Mouse (Mus musculus) MEL (cell line): Measurements from ENCODE around the gene Trim8. TPM values are rescaled to one million over a fixed set of nuclear protein-coding genes. Genes with fewer than 3 reads are reported as not detected.

Source experiments
- DNase-seq: peaks from one replicate; pipeline ENCODE4 v3.0.0; 2011; ENCODE audit warnings: low read depth, low spot score
- H3K27ac ChIP-seq: 2 replicates; pipeline ENCODE4 v1.5.1; 2012; ENCODE audit warnings: low read depth, mild to moderate bottlenecking, control low read depth, low read length, moderate library complexity; ENCODE audit not compliant: control insufficient read depth
- H3K27me3 ChIP-seq, 2 experiments: fragments of 150-350 bp in 1 of 2; sonication (generic) in 1 of 2; 2 replicates each; pipeline ENCODE4 v1.6.1; 2012; ENCODE audit warnings: low read length in 2 of 2, mild to moderate bottlenecking in 2 of 2, improper control_type of control experiment in 1 of 2, moderate library complexity in 1 of 2; ENCODE audit not compliant: insufficient read depth in 2 of 2, control insufficient read depth in 1 of 2
- H3K36me3 ChIP-seq, 2 experiments: 2 replicates each; pipeline ENCODE4 v1.6.1; 2012 to 2014; ENCODE audit warnings: low read length in 2 of 2, improper control_type of control experiment in 1 of 2, inconsistent platforms in 1 of 2, mild to moderate bottlenecking in 1 of 2; ENCODE audit not compliant: insufficient read depth in 2 of 2, control insufficient read depth in 1 of 2
- H3K4me1 ChIP-seq, 2 experiments: fragments of 150-350 bp in 1 of 2; sonication (generic) in 1 of 2; 2 replicates each; pipeline ENCODE4 v1.6.1; 2012; ENCODE audit warnings: low read length in 2 of 2, improper control_type of control experiment in 1 of 2, mild to moderate bottlenecking in 1 of 2; ENCODE audit not compliant: insufficient read depth in 2 of 2, control insufficient read depth in 1 of 2
- H3K4me3 ChIP-seq, 2 experiments: fragments of 150-350 bp in 1 of 2; sonication (generic) in 1 of 2; 2 replicates each; pipeline ENCODE4 v1.5.1; 2012; ENCODE audit warnings: low read depth in 2 of 2, low read length in 2 of 2, mild to moderate bottlenecking in 2 of 2, moderate library complexity in 2 of 2, control low read depth in 1 of 2, improper control_type of control experiment in 1 of 2; ENCODE audit not compliant: control insufficient read depth in 1 of 2, insufficient read depth in 1 of 2
- H3K79me2 ChIP-seq: 2 replicates; pipeline ENCODE4 v1.6.1; 2012; ENCODE audit warnings: mild to moderate bottlenecking, low read length, moderate library complexity; ENCODE audit not compliant: control insufficient read depth, poor library complexity, insufficient read depth
- H3K9ac ChIP-seq: 2 replicates; pipeline ENCODE4 v1.6.1; 2012; ENCODE audit warnings: low read depth, mild to moderate bottlenecking, control low read depth, low read length, moderate library complexity; ENCODE audit not compliant: control insufficient read depth, poor library complexity, severe bottlenecking
- H3K9me3 ChIP-seq: fragments of 150-350 bp; sonication (generic); replicated peaks from 2 replicates; pipeline ENCODE4 v1.6.1; 2012; ENCODE audit warnings: mild to moderate bottlenecking, low read length, improper control_type of control experiment, moderate library complexity; ENCODE audit not compliant: insufficient read depth
- BHLHE40 ChIP-seq: IDR thresholded peaks from 2 replicates; pipeline ENCODE4 v1.6.1; 2012; ENCODE audit warnings: low read depth, mild to moderate bottlenecking, inconsistent platforms, low read length, improper control_type of control experiment, borderline replicate concordance
- CHD1 ChIP-seq: IDR thresholded peaks from 2 replicates; pipeline ENCODE4 v1.6.1; 2012; ENCODE audit warnings: low read depth, mild to moderate bottlenecking, inconsistent platforms, low read length, improper control_type of control experiment
- CTCF ChIP-seq, 3 experiments: IDR thresholded peaks in 2 of 3; conservative IDR thresholded peaks in 1 of 3; 2 replicates each; pipeline ENCODE4 v1.5.1; 2011 to 2012; ENCODE audit warnings: low read length in 3 of 3, low read depth in 2 of 3, mild to moderate bottlenecking in 2 of 3, improper control_type of control experiment in 1 of 3, inconsistent platforms in 1 of 3, mixed read lengths in 1 of 3, moderate library complexity in 1 of 3; ENCODE audit not compliant: control insufficient read depth in 1 of 3, insufficient read depth in 1 of 3, poor library complexity in 1 of 3, severe bottlenecking in 1 of 3
- E2F4 ChIP-seq: IDR thresholded peaks from 2 replicates; pipeline ENCODE4 v1.6.1; 2011; ENCODE audit warnings: low read depth, low read length, improper control_type of control experiment, borderline replicate concordance
- ELF1 ChIP-seq: IDR thresholded peaks from 2 replicates; pipeline ENCODE4 v1.6.1; 2014; ENCODE audit warnings: low read depth, mild to moderate bottlenecking, inconsistent platforms, low read length, improper control_type of control experiment, moderate library complexity
- EP300 ChIP-seq, 2 experiments: IDR thresholded peaks; 2 replicates each; pipeline ENCODE4 v1.6.1; 2011; ENCODE audit warnings: improper control_type of control experiment in 2 of 2, low read length in 2 of 2, low read depth in 1 of 2, mild to moderate bottlenecking in 1 of 2
- ETS1 ChIP-seq: IDR thresholded peaks from 2 replicates; pipeline ENCODE4 v1.6.1; 2012; ENCODE audit warnings: low read depth, mild to moderate bottlenecking, inconsistent platforms, low read length, improper control_type of control experiment, moderate library complexity
- GABPA ChIP-seq: IDR thresholded peaks from 2 replicates; pipeline ENCODE4 v1.6.1; 2012; ENCODE audit warnings: low read depth, mild to moderate bottlenecking, inconsistent platforms, low read length, improper control_type of control experiment, moderate library complexity
- HCFC1 ChIP-seq: IDR thresholded peaks from 2 replicates; pipeline ENCODE4 v1.6.1; 2012; ENCODE audit warnings: low read depth, mild to moderate bottlenecking, inconsistent platforms, low read length, improper control_type of control experiment, moderate library complexity
- JUND ChIP-seq: IDR thresholded peaks from 2 replicates; pipeline ENCODE4 v1.6.1; 2011; ENCODE audit warnings: low read depth, mild to moderate bottlenecking, improper control_type of control experiment, low read length
- MAFK ChIP-seq: IDR thresholded peaks from 2 replicates; pipeline ENCODE4 v1.6.1; 2011; ENCODE audit warnings: low read depth, mild to moderate bottlenecking, low read length, improper control_type of control experiment, borderline replicate concordance
- MAX ChIP-seq: IDR thresholded peaks from 2 replicates; pipeline ENCODE4 v1.6.1; 2011; ENCODE audit warnings: low read length, improper control_type of control experiment
- MAZ ChIP-seq: IDR thresholded peaks from 2 replicates; pipeline ENCODE4 v1.6.1; 2012; ENCODE audit warnings: low read depth, mild to moderate bottlenecking, inconsistent platforms, low read length, improper control_type of control experiment
- NELFE ChIP-seq: IDR thresholded peaks from 2 replicates; pipeline ENCODE4 v1.6.1; 2011; ENCODE audit warnings: low read depth, low read length, improper control_type of control experiment
- NRF1 ChIP-seq: IDR thresholded peaks from 2 replicates; pipeline ENCODE4 v1.6.1; 2014; ENCODE audit warnings: low read depth, mild to moderate bottlenecking, inconsistent platforms, low read length, improper control_type of control experiment, moderate library complexity; ENCODE audit not compliant: poor library complexity, insufficient read depth, severe bottlenecking
- POLR2A ChIP-seq, 2 experiments: IDR thresholded peaks; 2 replicates each; pipeline ENCODE4 v1.6.1; 2011 to 2012; ENCODE audit warnings: low read length in 2 of 2, mild to moderate bottlenecking in 2 of 2, control low read depth in 1 of 2, improper control_type of control experiment in 1 of 2, low read depth in 1 of 2, moderate library complexity in 1 of 2; ENCODE audit not compliant: control insufficient read depth in 1 of 2, insufficient read depth in 1 of 2, poor library complexity in 1 of 2
- POLR2AphosphoS5 ChIP-seq: IDR thresholded peaks from 2 replicates; pipeline ENCODE4 v1.6.1; 2012; ENCODE audit warnings: low read depth, borderline replicate concordance, mild to moderate bottlenecking, inconsistent platforms, low read length, moderate library complexity, mixed read lengths
- RAD21 ChIP-seq: IDR thresholded peaks from 2 replicates; pipeline ENCODE4 v1.6.1; 2011; ENCODE audit warnings: mild to moderate bottlenecking, low read depth, low read length, improper control_type of control experiment
- RCOR1 ChIP-seq: IDR thresholded peaks from 2 replicates; pipeline ENCODE4 v1.6.1; 2012; ENCODE audit warnings: low read depth, mild to moderate bottlenecking, inconsistent platforms, low read length, improper control_type of control experiment
- SIN3A ChIP-seq: IDR thresholded peaks from 2 replicates; pipeline ENCODE4 v1.6.1; 2012; ENCODE audit warnings: low read length, improper control_type of control experiment, inconsistent platforms
- SMC3 ChIP-seq: IDR thresholded peaks from 2 replicates; pipeline ENCODE4 v1.6.1; 2011; ENCODE audit warnings: low read depth, low read length, improper control_type of control experiment
- TBP ChIP-seq: IDR thresholded peaks from 2 replicates; pipeline ENCODE4 v1.8.0; 2011; ENCODE audit warnings: low read depth, low read length, improper control_type of control experiment
- UBTF ChIP-seq: IDR thresholded peaks from 2 replicates; pipeline ENCODE4 v1.6.1; 2012; ENCODE audit warnings: low read depth, mild to moderate bottlenecking, inconsistent platforms, low read length, improper control_type of control experiment, moderate library complexity, borderline replicate concordance; ENCODE audit not compliant: insufficient read depth
- ZMIZ1 ChIP-seq: IDR thresholded peaks from 2 replicates; pipeline ENCODE4 v1.6.1; 2012; ENCODE audit warnings: low read depth, mild to moderate bottlenecking, inconsistent platforms, low read length, improper control_type of control experiment, moderate library complexity
- ZNF384 ChIP-seq: IDR thresholded peaks from 2 replicates; pipeline ENCODE4 v1.6.1; 2012; ENCODE audit warnings: low read depth, mild to moderate bottlenecking, inconsistent platforms, low read length, improper control_type of control experiment
- polyA plus RNA-seq, 2 experiments: library from polyadenylated mRNA; stranded (reverse) in 1 of 2; unstranded in 1 of 2; fragments of >175 nt in 1 of 2; fragments of >200 nt in 1 of 2; gene quantifications; 2 replicates each; pipeline versions ENCODE4 v1.2.1 to v1.2.4; 2012; ENCODE audit warnings: low replicate concordance in 2 of 2, low read depth in 1 of 2; ENCODE audit not compliant: insufficient read length in 2 of 2, insufficient read depth in 1 of 2, missing spikeins in 1 of 2
- total RNA-seq: library from RNA; depleted of rRNA; stranded (reverse); fragments of 300-350 nt; gene quantifications from 2 replicates; pipeline ENCODE4 v1.2.3, GENCODE M21; 2012

The Trim8 gene
- total and polyA plus RNA-seq, 3 experiments = 19.1 to 57.2 TPM; not detected in 1

- no peaks in the 10 kb centered on the region for H3K27me3 ChIP-seq
- no peak overlapping the region for H3K27ac ChIP-seq
- no peaks in the 10 kb centered on the region for H3K36me3 ChIP-seq
- H3K79me2 ChIP-seq = no peaks in the 10 kb centered on the region
- DNase-seq = no peak
- TF ChIP-seq SIN3A (no peak), ELF1 (no peak), E2F4 (no peak), CTCF (IDR thresholded peaks at IDR 0.05 in 2 of 3, conservative IDR thresholded peaks at IDR 0.05 in 1 of 3; ENCODE audit: control insufficient read depth in 1 of 3, insufficient read depth in 1 of 3, low read depth in 2 of 3, low read length in 3 of 3, poor library complexity in 1 of 3, severe bottlenecking in 1 of 3) (no peak), NRF1 (no peak), POLR2A (IDR thresholded peaks at IDR 0.05; ENCODE audit: control insufficient read depth in 1 of 2, insufficient read depth in 1 of 2, low read depth in 1 of 2, low read length in 2 of 2, poor library complexity in 1 of 2) (no peak), ETS1 (no peak), SMC3 (no peak)
- TF ChIP-seq, all 39 proteins: peak for 0
- no peaks in the 10 kb centered on the region for H3K9me3 ChIP-seq
- H3K4me1 ChIP-seq = no peaks in the 10 kb centered on the region
- no peak overlapping the region for H3K4me3 ChIP-seq
- no peak overlapping the region for H3K9ac ChIP-seq
Measured at GRCm38 (mm10) chr19:46542750-46543149, 41.2 kb downstream of the Trim8 start.

DNA sequence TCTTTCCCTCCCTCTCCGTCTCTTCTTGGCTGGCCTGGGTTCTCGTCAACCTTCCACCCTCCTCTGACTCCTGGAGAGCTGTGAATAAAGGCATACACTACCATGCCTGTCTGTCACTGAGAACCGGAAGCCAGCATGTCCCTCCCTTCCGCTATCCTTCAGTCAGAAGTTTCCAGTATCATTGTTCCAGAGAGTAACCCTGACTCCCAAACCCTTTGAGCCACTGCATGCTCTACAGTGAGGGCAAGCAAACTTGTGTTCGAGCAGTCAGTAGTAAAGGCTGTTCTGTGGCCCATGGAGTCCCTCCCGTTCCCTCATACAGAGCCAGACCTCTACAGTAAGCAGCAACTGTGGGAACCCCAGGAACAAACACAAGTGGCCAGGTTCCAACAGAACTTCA, 46.1 kb downstream of the Trim8 start:
- no peaks in the 10 kb centered on the region for H3K9me3 ChIP-seq
- DNase-seq = no peak
- no peak overlapping the region for H3K4me3 ChIP-seq
- H3K9ac ChIP-seq = no peak overlapping the region
- no peaks in the 10 kb centered on the region for H3K79me2 ChIP-seq
- no peak overlapping the region for H3K27ac ChIP-seq
- H3K27me3 ChIP-seq = no peaks in the 10 kb centered on the region
- TF ChIP-seq E2F4 (no peak), MAX (no peak), BHLHE40 (no peak), NELFE (no peak), POLR2A (IDR thresholded peaks at IDR 0.05; ENCODE audit: control insufficient read depth in 1 of 2, insufficient read depth in 1 of 2, low read depth in 1 of 2, low read length in 2 of 2, poor library complexity in 1 of 2) (no peak), GABPA (no peak), MAZ (no peak), TBP (no peak), RCOR1 (no peak)
- 0 out of 4 replicates have a peak, but pooled peaks cover 0 to 2% of the 10 kb centered on the region in 2 experiments for H3K4me1 ChIP-seq
- H3K36me3 ChIP-seq = peaks cover 0 to 2% of the 10 kb centered on the region in 2 experiments; a peak in 2 of 4 replicates

DNA sequence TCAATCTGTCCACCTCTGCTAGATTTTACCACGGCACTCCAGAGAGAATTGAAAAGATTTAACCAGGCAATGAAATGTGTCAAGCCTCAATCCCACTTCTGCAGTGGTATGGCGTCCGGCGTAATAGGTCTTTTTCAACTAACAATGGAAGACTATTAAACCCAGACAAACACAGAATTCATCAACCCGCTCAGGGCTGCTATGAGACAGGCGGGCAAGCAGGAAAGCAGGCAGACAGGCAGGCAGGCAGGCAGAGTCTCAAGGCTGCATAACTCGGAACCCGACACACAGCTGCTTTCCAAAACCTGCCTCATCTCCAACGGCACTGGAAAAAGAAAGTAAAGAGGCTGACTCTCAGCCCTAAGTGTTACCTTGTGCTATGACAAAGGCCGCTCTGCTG, 46.6 kb downstream of the Trim8 start:
- H3K9me3 ChIP-seq = no peaks in the 10 kb centered on the region
- no peak overlapping the region for H3K9ac ChIP-seq
- no peak overlapping the region for H3K27ac ChIP-seq
- no peaks in the 10 kb centered on the region for H3K79me2 ChIP-seq
- no peak overlapping the region for H3K4me3 ChIP-seq
- H3K27me3 ChIP-seq = no peaks in the 10 kb centered on the region
- peaks cover 0 to 7% of the 10 kb centered on the region in 2 experiments; a peak in 2 of 4 replicates for H3K36me3 ChIP-seq
- TF ChIP-seq SMC3 = no peak
- no peak for TF ChIP-seq POLR2AphosphoS5
- TF ChIP-seq GABPA = no peak
- no peak for TF ChIP-seq JUND
- no peak for TF ChIP-seq UBTF
- no peak for TF ChIP-seq ZNF384
- no peak for TF ChIP-seq RCOR1
- TF ChIP-seq ZMIZ1 = no peak
- TF ChIP-seq EP300 (IDR thresholded peaks at IDR 0.05; ENCODE audit: low read depth in 1 of 2, low read length in 2 of 2) = no peak
- TF ChIP-seq CHD1 = no peak
- no peak for TF ChIP-seq CTCF (IDR thresholded peaks at IDR 0.05 in 2 of 3, conservative IDR thresholded peaks at IDR 0.05 in 1 of 3; ENCODE audit: control insufficient read depth in 1 of 3, insufficient read depth in 1 of 3, low read depth in 2 of 3, low read length in 3 of 3, poor library complexity in 1 of 3, severe bottlenecking in 1 of 3)
- TF ChIP-seq MAFK = no peak
- no peak for TF ChIP-seq HCFC1
- no peak for TF ChIP-seq RAD21
- TF ChIP-seq, all 39 proteins: peak for 0
- DNase-seq = no peak
- H3K4me1 ChIP-seq = peaks cover 2 to 7% of the 10 kb centered on the region in 2 experiments; a peak in 3 of 4 replicates
